Mouse (Mus musculus) intestine, embryonic 15.5 days (tissue): Measurements from ENCODE around the gene Gcnt2. TPM values are rescaled to one million over a fixed set of nuclear protein-coding genes. Genes with fewer than 3 reads are reported as not detected.
A peak's percentile ranks its signal among the peaks of the same experiment; 100 is the strongest.

Source experiments
- ATAC-seq: fragments of 200-750 bp; cut with Nextera tagmentation; 2 replicates; pipeline ENCODE4 v1.8.0; 2017; ENCODE audit warnings: moderate TSS enrichment, moderate library complexity
- H3K27ac ChIP-seq: fragments of 300-500 bp; sonication (generic); 2 replicates; pipeline ENCODE4 v1.5.1; 2015; ENCODE audit warnings: mild to moderate bottlenecking, inconsistent platforms
- H3K27me3 ChIP-seq: fragments of 300-500 bp; sonication (generic); replicated peaks from 2 replicates; pipeline ENCODE4 v1.6.1; 2015; ENCODE audit warnings: inconsistent platforms
- H3K36me3 ChIP-seq: fragments of 300-500 bp; sonication (generic); 2 replicates; pipeline ENCODE4 v1.6.1; 2015; ENCODE audit warnings: inconsistent platforms
- H3K4me1 ChIP-seq: fragments of 300-500 bp; sonication (generic); replicated peaks from 2 replicates; pipeline ENCODE4 v1.6.1; 2015; ENCODE audit warnings: inconsistent platforms
- H3K4me2 ChIP-seq: fragments of 300-500 bp; sonication (generic); replicated peaks from 2 replicates; pipeline ENCODE4 v1.6.1; 2015; ENCODE audit warnings: mild to moderate bottlenecking, inconsistent platforms
- H3K4me3 ChIP-seq: fragments of 300-500 bp; sonication (generic); replicated peaks from 2 replicates; pipeline ENCODE4 v1.5.1; 2015; ENCODE audit warnings: inconsistent platforms
- H3K9ac ChIP-seq: fragments of 300-500 bp; sonication (generic); 2 replicates; pipeline ENCODE4 v1.6.1; 2015; ENCODE audit warnings: inconsistent platforms
- H3K9me3 ChIP-seq: fragments of 300-500 bp; sonication (generic); 2 replicates; pipeline ENCODE4 v1.6.1; 2016; ENCODE audit warnings: inconsistent platforms
- WGBS: fragments of 180-500 bp; shearing (Covaris S2); methylation state at CpG from one replicate; pipeline ENCODE4 v1.1.7; 2015; 5-methylcytosine and 5-hydroxymethylcytosine counted together
- polyA plus RNA-seq: library from polyadenylated mRNA; unstranded; fragments of >200 nt; fragmentation: Nextera tagmentation; extraction: Ambion mirVana; gene quantifications from 2 replicates; pipeline ENCODE4 v1.2.1, GENCODE M21; 2015

Gcnt2 gene
- polyA plus RNA-seq, 1 experiment from 2014 or later: 12.4 TPM

GRCm38 (mm10) chr13:40851961-40852360 is 7.6 kb upstream of the Gcnt2 start:
- Histone ChIP-seq H3K27ac (peak overlapping the region; percentile 41; the same call in 1 of the 2 replicates), H3K4me3 (no peak overlapping the region), H3K9me3 (no peaks in the 10 kb centered on the region), H3K36me3 (no peaks in the 10 kb centered on the region), H3K9ac (no peak overlapping the region), H3K27me3 (no peaks in the 10 kb centered on the region), H3K4me1 (0 out of 2 replicates have a peak, but pooled peaks cover 3% of the 10 kb centered on the region), H3K4me2 (no peak overlapping the region)
- ATAC-seq: peak; percentile 77
- 55% methylated on average over 13 of the region's 13 CpGs for WGBS

- no peaks in the 10 kb centered on the region for H3K36me3 ChIP-seq
- WGBS: 91% methylated on average over 5 of the region's 5 CpGs
- no peak for ATAC-seq
- no peaks in the 10 kb centered on the region for H3K9me3 ChIP-seq
- no peak overlapping the region for H3K4me3 ChIP-seq
- H3K27ac ChIP-seq: no peak overlapping the region
- no peak overlapping the region for H3K9ac ChIP-seq
- no peaks in the 10 kb centered on the region for H3K27me3 ChIP-seq
- H3K4me1 ChIP-seq: 0 out of 2 replicates have a peak, but pooled peaks cover 3% of the 10 kb centered on the region
- H3K4me2 ChIP-seq: no peak overlapping the region
These were observed 6.8 kb upstream of the Gcnt2 start for GRCm38 (mm10) chr13:40852791-40853190.

GRCm38 (mm10) chr13:40853842-40854241 is 5.7 kb upstream of the Gcnt2 start:
- WGBS: 78% methylated on average over 4 of the region's 4 CpGs
- no peak for ATAC-seq
- no peaks in the 10 kb centered on the region for H3K27me3 ChIP-seq
- H3K4me2 ChIP-seq: peak overlapping the region; percentile 62
- H3K9me3 ChIP-seq: no peaks in the 10 kb centered on the region
- peak overlapping the region; percentile 37; the same call in 1 of the 2 replicates for H3K4me3 ChIP-seq
- 0 out of 2 replicates have a peak, but pooled peaks cover 3% of the 10 kb centered on the region for H3K4me1 ChIP-seq
- no peak overlapping the region for H3K9ac ChIP-seq
- H3K27ac ChIP-seq: 0 out of 2 replicates have a peak overlapping the region, but pooled peaks have one; percentile 52
- no peaks in the 10 kb centered on the region for H3K36me3 ChIP-seq

- 3% methylated on average over 13 of the region's 13 CpGs for WGBS
- peak; percentile 69 for ATAC-seq
These were observed 5.0 kb upstream of the Gcnt2 start for GRCm38 (mm10) chr13:40854451-40855058.

GRCm38 (mm10) chr13:40855266-40855665 is 4.3 kb upstream of the Gcnt2 start:
- no peaks in the 10 kb centered on the region for H3K36me3 ChIP-seq
- no peak overlapping the region for H3K9ac ChIP-seq
- ATAC-seq: no peak
- H3K9me3 ChIP-seq: no peaks in the 10 kb centered on the region
- H3K27me3 ChIP-seq: no peaks in the 10 kb centered on the region
- no peak overlapping the region for H3K27ac ChIP-seq
- peak overlapping the region; percentile 62 for H3K4me2 ChIP-seq
- H3K4me1 ChIP-seq: 0 out of 2 replicates have a peak, but pooled peaks cover 3% of the 10 kb centered on the region
- H3K4me3 ChIP-seq: no peak overlapping the region
- WGBS: 70% methylated on average over 6 of the region's 6 CpGs

More at GRCm38 (mm10) chr13:40854451-40855058, 5.0 kb upstream of the Gcnt2 start:
- 0 out of 2 replicates have a peak, but pooled peaks cover 3% of the 10 kb centered on the region for H3K4me1 ChIP-seq
- H3K36me3 ChIP-seq: no peaks in the 10 kb centered on the region
- no peaks in the 10 kb centered on the region for H3K27me3 ChIP-seq
- peak overlapping the region; percentile 62 for H3K4me2 ChIP-seq
- H3K4me3 ChIP-seq: peak overlapping the region; percentile 37
- H3K27ac ChIP-seq: peak overlapping the region; percentile 52
- no peaks in the 10 kb centered on the region for H3K9me3 ChIP-seq
- H3K9ac ChIP-seq: peak overlapping the region; percentile 45; the same call in 1 of the 2 replicates

- Histone ChIP-seq H3K36me3 (no peaks in the 10 kb centered on the region), H3K4me2 (no peak overlapping the region), H3K9ac (no peak overlapping the region), H3K4me1 (0 out of 2 replicates have a peak, but pooled peaks cover 3% of the 10 kb centered on the region), H3K27me3 (no peaks in the 10 kb centered on the region), H3K4me3 (no peak overlapping the region), H3K9me3 (no peaks in the 10 kb centered on the region), H3K27ac (no peak overlapping the region)
- WGBS: 85% methylated on average over 8 of the region's 8 CpGs
- ATAC-seq: no peak
These were observed 2.8 kb upstream of the Gcnt2 start for GRCm38 (mm10) chr13:40856786-40857185.

GRCm38 (mm10) chr13:40857281-40857818 is 2.2 kb upstream of the Gcnt2 start:
- 0 out of 2 replicates have a peak, but pooled peaks cover 3% of the 10 kb centered on the region for H3K4me1 ChIP-seq
- no peak overlapping the region for H3K4me2 ChIP-seq
- no peak for ATAC-seq
- H3K36me3 ChIP-seq: no peaks in the 10 kb centered on the region
- H3K27ac ChIP-seq: no peak overlapping the region
- no peak overlapping the region for H3K9ac ChIP-seq
- no peak overlapping the region for H3K4me3 ChIP-seq
- H3K27me3 ChIP-seq: no peaks in the 10 kb centered on the region
- no peaks in the 10 kb centered on the region for H3K9me3 ChIP-seq
- WGBS: 68% methylated on average over 13 of the region's 13 CpGs

GRCm38 (mm10) chr13:40859225-40859624 is 329 bp upstream of the Gcnt2 start:
- Histone ChIP-seq H3K9me3 (no peaks in the 10 kb centered on the region), H3K4me2 (peak overlapping the region; percentile 53), H3K4me1 (0 out of 2 replicates have a peak, but pooled peaks cover 1% of the 10 kb centered on the region), H3K9ac (no peak overlapping the region), H3K27me3 (no peaks in the 10 kb centered on the region), H3K4me3 (peak overlapping the region; percentile 38; the same call in 1 of the 2 replicates), H3K36me3 (no peaks in the 10 kb centered on the region), H3K27ac (peak overlapping the region; percentile 34; the same call in 1 of the 2 replicates)
- ATAC-seq: no peak
- WGBS: 52% methylated on average over 8 of the region's 8 CpGs

GRCm38 (mm10) chr13:40863006-40863405 is 3.5 kb downstream of the Gcnt2 start:
- H3K4me2 ChIP-seq: no peak overlapping the region
- H3K4me1 ChIP-seq: no peaks in the 10 kb centered on the region
- H3K9me3 ChIP-seq: no peaks in the 10 kb centered on the region
- H3K36me3 ChIP-seq: no peaks in the 10 kb centered on the region
- H3K4me3 ChIP-seq: no peak overlapping the region
- no peak overlapping the region for H3K9ac ChIP-seq
- 86% methylated on average over 9 of the region's 9 CpGs for WGBS
- H3K27me3 ChIP-seq: no peaks in the 10 kb centered on the region
- ATAC-seq: no peak
- H3K27ac ChIP-seq: no peak overlapping the region

- ATAC-seq: peak; percentile 81
- 11% methylated on average over 16 of the region's 16 CpGs for WGBS
- H3K9ac ChIP-seq: no peak overlapping the region
These were observed 9.5 kb downstream of the Gcnt2 start for GRCm38 (mm10) chr13:40868844-40869587.

GRCm38 (mm10) chr13:40874021-40874420 is 14.5 kb downstream of the Gcnt2 start:
- H3K9ac ChIP-seq: no peak overlapping the region
- H3K36me3 ChIP-seq: no peaks in the 10 kb centered on the region
- no peak overlapping the region for H3K4me2 ChIP-seq
- ATAC-seq: 0 out of 2 replicates have a peak, but pooled peaks have one; percentile 42
- H3K27ac ChIP-seq: no peak overlapping the region
- H3K4me3 ChIP-seq: no peak overlapping the region
- no peaks in the 10 kb centered on the region for H3K9me3 ChIP-seq
- peaks cover 4% of the 10 kb centered on the region; the same call in 1 of the 2 replicates for H3K4me1 ChIP-seq
- WGBS: 65% methylated on average over 5 of the region's 5 CpGs
- H3K27me3 ChIP-seq: no peaks in the 10 kb centered on the region

More at GRCm38 (mm10) chr13:40868844-40869587, 9.5 kb downstream of the Gcnt2 start:
- Histone ChIP-seq H3K9me3 (no peaks in the 10 kb centered on the region), H3K4me2 (no peak overlapping the region; the same call in 1 of the 2 replicates), H3K36me3 (no peaks in the 10 kb centered on the region), H3K27me3 (no peaks in the 10 kb centered on the region), H3K27ac (peak overlapping the region; percentile 67; the same call in 1 of the 2 replicates), H3K4me3 (no peak overlapping the region), H3K4me1 (peaks cover 10% of the 10 kb centered on the region; the same call in 1 of the 2 replicates)

GRCm38 (mm10) chr13:40875415-40875814 is 15.9 kb downstream of the Gcnt2 start:
- H3K9ac ChIP-seq: no peak overlapping the region
- H3K4me1 ChIP-seq: no peaks in the 10 kb centered on the region
- WGBS: 36% methylated on average over 5 of the region's 5 CpGs
- no peak overlapping the region for H3K4me2 ChIP-seq
- no peak overlapping the region for H3K27ac ChIP-seq
- no peak overlapping the region for H3K4me3 ChIP-seq
- H3K36me3 ChIP-seq: no peaks in the 10 kb centered on the region
- no peaks in the 10 kb centered on the region for H3K9me3 ChIP-seq
- H3K27me3 ChIP-seq: no peaks in the 10 kb centered on the region
- no peak for ATAC-seq
